Mouse (Mus musculus): ENCODE results near the gene Card9. TPM values are rescaled to one million over a fixed set of nuclear protein-coding genes. Genes with fewer than 3 reads are reported as not detected.
A peak's percentile ranks its signal among the peaks of the same experiment; 100 is the strongest.

Gene Card9
- polyA plus RNA-seq, 1 experiment from 2014 or later: 0.51 TPM

GRCm38 (mm10) chr2:26380131-26380771, 19.5 kb upstream of the Card9 start, which contains the start of gene Snapc4:
TSS of gene Snapc4 (minus strand) at chr2:26380653.
- peak; percentile 95 for ATAC-seq (ENCODE audit: insufficient number of reproducible peaks, insufficient read depth, low FRiP score, low read depth)
- peaks cover 4% of the 10 kb centered on the region; the same call in 1 of the 2 replicates for H3K4me1 ChIP-seq (ENCODE audit: control insufficient read depth, insufficient read depth, low read length)
- peak within 1 kb of the TSS; percentile 78 for H3K9ac ChIP-seq (replicated peaks; ENCODE audit: low read depth, low read length)
- peak within 1 kb of the TSS; percentile 89 for H3K4me3 ChIP-seq (ENCODE audit: low read depth, low read length)
- peak within 1 kb of the TSS; percentile 17; the same call in 1 of the 2 replicates for H3K27ac ChIP-seq (ENCODE audit: low read length)
- H3K27me3 ChIP-seq (ENCODE audit: control insufficient read depth, insufficient read depth, low read length): no peaks in the 10 kb centered on the region
- WGBS: under 1% methylated on average over 38 of the region's 38 CpGs
- H3K36me3 ChIP-seq (ENCODE audit: control insufficient read depth, insufficient read depth, low read length): peaks cover 49% of the 10 kb centered on the region
- peak within 1 kb of the TSS; percentile 67 for H3K4me2 ChIP-seq (replicated peaks; ENCODE audit: low read depth, low read length)
- no peaks in the 10 kb centered on the region for H3K9me3 ChIP-seq (ENCODE audit: control insufficient read depth, low read depth, low read length)

GRCm38 (mm10) chr2:26372396-26372795, 11.7 kb upstream of the Card9 start:
- Histone ChIP-seq H3K9me3 (ENCODE audit: control insufficient read depth, low read depth, low read length) (no peaks in the 10 kb centered on the region), H3K9ac (replicated peaks; ENCODE audit: low read depth, low read length) (no peak overlapping the region), H3K27me3 (ENCODE audit: control insufficient read depth, insufficient read depth, low read length) (no peaks in the 10 kb centered on the region), H3K4me2 (replicated peaks; ENCODE audit: low read depth, low read length) (no peak overlapping the region), H3K36me3 (ENCODE audit: control insufficient read depth, insufficient read depth, low read length) (peaks cover 77% of the 10 kb centered on the region), H3K27ac (ENCODE audit: low read length) (no peak overlapping the region), H3K4me3 (ENCODE audit: low read depth, low read length) (no peak overlapping the region), H3K4me1 (ENCODE audit: control insufficient read depth, insufficient read depth, low read length) (no peaks in the 10 kb centered on the region)
- 95% methylated on average over 8 of the region's 8 CpGs for WGBS
- ATAC-seq (ENCODE audit: insufficient number of reproducible peaks, insufficient read depth, low FRiP score, low read depth): no peak

- no peak for ATAC-seq (ENCODE audit: insufficient number of reproducible peaks, insufficient read depth, low FRiP score, low read depth)
- H3K4me2 ChIP-seq (replicated peaks; ENCODE audit: low read depth, low read length): no peak overlapping the region
- peaks cover 86% of the 10 kb centered on the region for H3K36me3 ChIP-seq (ENCODE audit: control insufficient read depth, insufficient read depth, low read length)
- H3K27me3 ChIP-seq (ENCODE audit: control insufficient read depth, insufficient read depth, low read length): no peaks in the 10 kb centered on the region
- H3K4me3 ChIP-seq (ENCODE audit: low read depth, low read length): no peak overlapping the region
- H3K27ac ChIP-seq (ENCODE audit: low read length): no peak overlapping the region
- H3K9ac ChIP-seq (replicated peaks; ENCODE audit: low read depth, low read length): no peak overlapping the region
- no peaks in the 10 kb centered on the region for H3K9me3 ChIP-seq (ENCODE audit: control insufficient read depth, low read depth, low read length)
- peaks cover 3% of the 10 kb centered on the region; the same call in 1 of the 2 replicates for H3K4me1 ChIP-seq (ENCODE audit: control insufficient read depth, insufficient read depth, low read length)
- 88% methylated on average over 1 of the region's 1 CpGs for WGBS
These were observed 7.9 kb upstream of the Card9 start for GRCm38 (mm10) chr2:26368572-26368971.

GRCm38 (mm10) chr2:26367911-26368310, 7.2 kb upstream of the Card9 start:
- no peak overlapping the region for H3K4me2 ChIP-seq (replicated peaks; ENCODE audit: low read depth, low read length)
- H3K9me3 ChIP-seq (ENCODE audit: control insufficient read depth, low read depth, low read length): no peaks in the 10 kb centered on the region
- peaks cover 3% of the 10 kb centered on the region; the same call in 1 of the 2 replicates for H3K4me1 ChIP-seq (ENCODE audit: control insufficient read depth, insufficient read depth, low read length)
- no peak overlapping the region for H3K27ac ChIP-seq (ENCODE audit: low read length)
- WGBS: 92% methylated on average over 6 of the region's 6 CpGs
- no peak overlapping the region for H3K4me3 ChIP-seq (ENCODE audit: low read depth, low read length)
- no peak for ATAC-seq (ENCODE audit: insufficient number of reproducible peaks, insufficient read depth, low FRiP score, low read depth)
- no peak overlapping the region for H3K9ac ChIP-seq (replicated peaks; ENCODE audit: low read depth, low read length)
- no peaks in the 10 kb centered on the region for H3K27me3 ChIP-seq (ENCODE audit: control insufficient read depth, insufficient read depth, low read length)
- H3K36me3 ChIP-seq (ENCODE audit: control insufficient read depth, insufficient read depth, low read length): peaks cover 82% of the 10 kb centered on the region

- no peak overlapping the region for H3K4me2 ChIP-seq (replicated peaks; ENCODE audit: low read depth, low read length)
- H3K4me3 ChIP-seq (ENCODE audit: low read depth, low read length): no peak overlapping the region
- ATAC-seq (ENCODE audit: insufficient number of reproducible peaks, insufficient read depth, low FRiP score, low read depth): no peak
- H3K4me1 ChIP-seq (ENCODE audit: control insufficient read depth, insufficient read depth, low read length): peaks cover 3% of the 10 kb centered on the region; the same call in 1 of the 2 replicates
- H3K27me3 ChIP-seq (ENCODE audit: control insufficient read depth, insufficient read depth, low read length): no peaks in the 10 kb centered on the region
- peaks cover 61% of the 10 kb centered on the region for H3K36me3 ChIP-seq (ENCODE audit: control insufficient read depth, insufficient read depth, low read length)
- no peak overlapping the region for H3K9ac ChIP-seq (replicated peaks; ENCODE audit: low read depth, low read length)
- no peaks in the 10 kb centered on the region for H3K9me3 ChIP-seq (ENCODE audit: control insufficient read depth, low read depth, low read length)
- 78% methylated on average over 10 of the region's 10 CpGs for WGBS
- H3K27ac ChIP-seq (ENCODE audit: low read length): no peak overlapping the region
These were observed 4.2 kb upstream of the Card9 start for GRCm38 (mm10) chr2:26364738-26365465.

GRCm38 (mm10) chr2:26363481-26363880, 2.8 kb upstream of the Card9 start:
- no peak for ATAC-seq (ENCODE audit: insufficient number of reproducible peaks, insufficient read depth, low FRiP score, low read depth)
- H3K9me3 ChIP-seq (ENCODE audit: control insufficient read depth, low read depth, low read length): no peaks in the 10 kb centered on the region
- WGBS: 69% methylated on average over 5 of the region's 5 CpGs
- H3K4me3 ChIP-seq (ENCODE audit: low read depth, low read length): no peak overlapping the region
- no peak overlapping the region for H3K4me2 ChIP-seq (replicated peaks; ENCODE audit: low read depth, low read length)
- H3K4me1 ChIP-seq (ENCODE audit: control insufficient read depth, insufficient read depth, low read length): peaks cover 3% of the 10 kb centered on the region; the same call in 1 of the 2 replicates
- no peak overlapping the region for H3K27ac ChIP-seq (ENCODE audit: low read length)
- no peak overlapping the region for H3K9ac ChIP-seq (replicated peaks; ENCODE audit: low read depth, low read length)
- no peaks in the 10 kb centered on the region for H3K27me3 ChIP-seq (ENCODE audit: control insufficient read depth, insufficient read depth, low read length)
- peaks cover 47% of the 10 kb centered on the region for H3K36me3 ChIP-seq (ENCODE audit: control insufficient read depth, insufficient read depth, low read length)

GRCm38 (mm10) chr2:26362991-26363390, 2.3 kb upstream of the Card9 start:
- 87% methylated on average over 5 of the region's 5 CpGs for WGBS
- peaks cover 3% of the 10 kb centered on the region; the same call in 1 of the 2 replicates for H3K4me1 ChIP-seq (ENCODE audit: control insufficient read depth, insufficient read depth, low read length)
- no peaks in the 10 kb centered on the region for H3K27me3 ChIP-seq (ENCODE audit: control insufficient read depth, insufficient read depth, low read length)
- no peak overlapping the region for H3K4me3 ChIP-seq (ENCODE audit: low read depth, low read length)
- ATAC-seq (ENCODE audit: insufficient number of reproducible peaks, insufficient read depth, low FRiP score, low read depth): no peak
- H3K9ac ChIP-seq (replicated peaks; ENCODE audit: low read depth, low read length): no peak overlapping the region
- no peak overlapping the region for H3K4me2 ChIP-seq (replicated peaks; ENCODE audit: low read depth, low read length)
- H3K27ac ChIP-seq (ENCODE audit: low read length): no peak overlapping the region
- H3K36me3 ChIP-seq (ENCODE audit: control insufficient read depth, insufficient read depth, low read length): peaks cover 42% of the 10 kb centered on the region
- H3K9me3 ChIP-seq (ENCODE audit: control insufficient read depth, low read depth, low read length): no peaks in the 10 kb centered on the region

GRCm38 (mm10) chr2:26359983-26360382, 735 bp downstream of the Card9 start:
- no peaks in the 10 kb centered on the region for H3K27me3 ChIP-seq (ENCODE audit: control insufficient read depth, insufficient read depth, low read length)
- peaks cover 2% of the 10 kb centered on the region; the same call in 1 of the 2 replicates for H3K4me1 ChIP-seq (ENCODE audit: control insufficient read depth, insufficient read depth, low read length)
- no peak for ATAC-seq (ENCODE audit: insufficient number of reproducible peaks, insufficient read depth, low FRiP score, low read depth)
- H3K4me2 ChIP-seq (replicated peaks; ENCODE audit: low read depth, low read length): no peak overlapping the region
- H3K4me3 ChIP-seq (ENCODE audit: low read depth, low read length): no peak overlapping the region
- H3K9me3 ChIP-seq (ENCODE audit: control insufficient read depth, low read depth, low read length): no peaks in the 10 kb centered on the region
- no peak overlapping the region for H3K9ac ChIP-seq (replicated peaks; ENCODE audit: low read depth, low read length)
- H3K36me3 ChIP-seq (ENCODE audit: control insufficient read depth, insufficient read depth, low read length): peaks cover 14% of the 10 kb centered on the region
- H3K27ac ChIP-seq (ENCODE audit: low read length): no peak overlapping the region
- WGBS: 79% methylated on average over 6 of the region's 6 CpGs

All from stomach, embryonic 14.5 days (tissue).